Mouse (Mus musculus) c-Kit-negative CD71-positive TER-119-positive erythroid progenitor cells, embryonic 14.5 days (primary cell): ENCODE measurements around the gene Armh4.

Experiments
- DNase-seq: peaks from one replicate; pipeline ENCODE4 v3.0.0-alpha.2; 2013; ENCODE audit warnings: low read depth, low spot score

Gene Armh4

GRCm38 (mm10) chr14:49738441-49739088 is 44.6 kb downstream of the Armh4 start:
- no peak for DNase-seq

- no peak for DNase-seq
These were observed 49.2 kb downstream of the Armh4 start for GRCm38 (mm10) chr14:49733950-49734349.

GRCm38 (mm10) chr14:49723361-49724054 is 59.7 kb downstream of the Armh4 start:
- no peak for DNase-seq

DNA sequence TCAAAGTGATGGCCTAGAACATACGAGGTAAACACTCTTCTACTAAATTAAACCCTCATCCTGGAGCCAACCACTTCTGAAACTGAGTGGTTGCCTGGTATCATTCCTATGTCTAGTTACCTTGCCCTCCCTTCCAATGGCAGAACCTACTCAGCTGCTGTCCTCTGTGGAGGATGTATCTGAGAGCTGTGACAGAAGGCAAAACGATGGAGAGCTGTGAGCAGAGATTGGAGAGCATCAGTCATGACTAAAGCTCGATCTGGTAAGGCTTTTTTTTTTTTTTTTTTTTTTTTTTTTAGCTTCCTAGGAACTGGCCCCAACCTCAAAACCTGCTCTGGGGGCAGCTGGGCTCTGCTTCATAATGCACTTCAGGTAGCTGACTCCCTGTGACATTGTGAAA is 60.4 kb downstream of the Armh4 start:
- no peak for DNase-seq

DNA sequence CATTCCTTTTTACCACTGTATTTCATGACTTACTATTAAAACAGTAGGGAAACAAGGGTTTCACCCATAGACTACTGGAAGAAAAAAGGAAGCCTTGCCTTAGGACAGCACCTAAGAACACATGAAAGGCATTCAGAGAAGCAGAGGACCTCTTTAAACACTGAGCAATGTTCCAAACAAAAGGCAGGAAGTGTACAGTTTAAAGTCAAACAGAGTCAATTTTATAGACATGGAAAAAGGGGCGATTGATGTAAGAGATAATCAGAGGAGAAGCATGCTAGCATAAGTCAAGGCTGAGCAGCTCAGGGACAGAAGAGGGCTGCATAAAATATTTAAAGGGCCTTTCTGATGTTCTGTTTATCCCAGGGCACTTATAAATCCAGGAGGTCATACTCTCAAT is 61.9 kb downstream of the Armh4 start:
- DNase-seq: no peak

GRCm38 (mm10) chr14:49719678-49720077 is 63.5 kb downstream of the Armh4 start:
- no peak for DNase-seq

DNA sequence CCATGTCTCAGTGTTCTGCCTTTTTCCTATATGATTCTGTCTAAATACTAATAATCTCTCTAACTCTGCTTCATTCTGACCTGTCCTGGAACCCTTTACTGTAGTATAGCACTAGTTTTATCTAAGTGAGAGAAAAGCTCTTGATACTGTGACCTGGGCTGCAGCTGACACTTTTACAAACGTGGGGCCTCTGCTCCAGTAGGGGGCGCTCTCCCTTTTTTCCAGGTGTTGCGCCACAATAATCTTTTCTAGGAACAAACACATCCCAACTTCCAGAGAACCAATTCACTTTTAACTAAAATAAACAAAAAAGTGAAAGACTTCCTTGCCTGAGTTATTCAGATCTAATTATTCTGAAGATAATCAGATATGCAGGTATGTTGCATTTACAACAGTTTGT is 72.2 kb downstream of the Armh4 start:
- no peak for DNase-seq

GRCm38 (mm10) chr14:49703432-49704200 is 79.6 kb downstream of the Armh4 start:
- DNase-seq: no peak

DNA sequence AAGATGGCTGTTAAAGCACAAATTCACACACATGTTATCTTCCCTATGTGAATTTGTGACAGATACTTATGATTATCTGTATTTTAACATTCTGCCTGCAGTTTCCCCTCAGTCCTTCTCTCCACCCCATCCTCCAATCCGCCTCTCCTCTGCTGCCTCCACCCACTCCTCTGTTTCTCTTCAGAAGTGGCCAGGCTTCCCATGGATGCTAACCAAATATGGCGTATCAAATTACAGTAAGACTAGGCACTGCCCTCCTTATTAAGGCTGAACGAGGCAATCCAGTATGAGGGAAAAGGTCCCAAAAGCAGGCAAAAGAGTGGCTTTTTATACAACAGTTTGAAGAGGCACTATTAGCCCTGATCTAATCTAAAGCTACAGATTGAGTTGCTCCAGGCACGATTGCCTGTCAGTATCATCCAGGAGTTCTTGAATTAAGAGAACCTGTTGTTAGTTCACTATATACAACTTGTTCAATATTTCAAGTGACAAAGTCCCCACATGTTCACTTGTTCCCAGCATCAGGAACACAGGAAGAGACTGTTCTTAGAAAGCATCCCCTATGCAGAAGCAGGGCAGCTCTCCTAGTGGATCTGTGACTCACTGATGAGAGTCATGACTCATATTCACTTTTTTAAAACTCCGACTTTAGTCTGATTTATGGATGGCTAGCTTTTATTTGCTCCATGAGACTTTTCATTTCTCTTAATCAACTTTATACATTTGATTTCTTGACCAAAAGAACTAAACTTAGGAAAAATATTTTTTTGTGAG is 103.5 kb downstream of the Armh4 start:
- DNase-seq: no peak

DNA sequence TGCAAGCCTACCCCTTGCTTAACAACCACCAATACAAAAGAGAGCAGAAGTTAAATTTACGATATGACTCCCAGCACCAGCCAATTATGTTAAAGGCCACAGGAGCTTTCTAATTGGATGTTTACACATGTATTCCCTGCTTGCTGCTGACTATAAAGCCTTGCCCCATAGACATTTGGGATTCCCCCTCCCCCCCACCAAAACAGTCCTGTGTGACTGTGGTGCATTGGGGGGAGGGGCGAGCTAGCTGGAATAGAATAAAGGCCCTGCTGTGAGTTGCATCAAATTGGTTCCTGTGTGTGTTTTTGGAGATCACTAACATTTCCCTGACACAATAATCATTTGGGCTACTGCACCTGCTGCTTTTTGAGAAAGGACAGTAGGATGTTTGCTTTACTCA is 106.6 kb downstream of the Armh4 start:
- no peak for DNase-seq

DNA sequence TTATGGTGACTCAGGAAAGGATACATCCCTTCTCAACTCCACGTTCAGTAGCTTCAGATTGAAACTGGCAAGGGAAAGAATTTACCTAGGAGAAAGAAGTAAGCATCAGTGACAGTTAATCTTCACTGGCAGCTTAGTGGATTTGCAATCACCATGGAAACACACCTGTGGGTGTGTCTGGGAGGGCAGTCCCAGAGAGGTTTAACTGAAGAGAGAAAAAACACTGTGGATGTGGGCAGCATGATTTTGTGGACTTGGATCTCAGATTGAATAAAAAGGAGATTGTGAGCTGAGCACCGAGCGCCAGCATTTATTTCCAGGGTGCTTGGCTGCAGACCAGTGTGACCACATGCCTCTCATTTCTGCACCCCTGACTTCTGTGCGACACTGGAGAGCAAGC is 122.7 kb downstream of the Armh4 start:
- no peak for DNase-seq

DNA sequence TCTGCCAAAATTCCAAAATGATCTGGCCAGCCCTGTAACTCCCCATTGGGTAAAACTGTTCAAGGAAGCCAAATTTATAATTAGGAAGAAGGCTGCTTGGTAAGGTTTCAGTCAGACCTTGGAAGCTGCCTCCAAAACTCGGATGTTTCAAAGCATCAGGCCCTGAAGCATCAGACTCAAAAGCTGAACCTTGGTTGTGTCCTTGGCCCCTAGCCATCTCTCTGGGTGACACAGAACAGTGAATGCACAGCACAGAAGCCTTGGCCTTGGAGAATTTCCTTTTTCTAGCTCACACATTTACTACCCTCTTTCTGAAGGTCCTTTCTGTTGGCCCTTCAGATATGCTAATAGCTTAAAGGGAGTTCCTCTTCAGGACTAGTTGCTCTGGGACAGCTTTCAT is 134.0 kb downstream of the Armh4 start:
- no peak for DNase-seq

GRCm38 (mm10) chr14:49637422-49637821 is 145.8 kb downstream of the Armh4 start:
- no peak for DNase-seq

GRCm38 (mm10) chr14:49626055-49626454 is 157.1 kb downstream of the Armh4 start:
- DNase-seq: no peak
